Mouse (Mus musculus): ENCODE data around the gene Rabepk. TPM values are rescaled to one million over a fixed set of nuclear protein-coding genes. Genes with fewer than 3 reads are reported as not detected.

Rabepk gene
- total and polyA plus RNA-seq, 3 experiments: 47.1 to 85.3 TPM; not detected in 1

DNA sequence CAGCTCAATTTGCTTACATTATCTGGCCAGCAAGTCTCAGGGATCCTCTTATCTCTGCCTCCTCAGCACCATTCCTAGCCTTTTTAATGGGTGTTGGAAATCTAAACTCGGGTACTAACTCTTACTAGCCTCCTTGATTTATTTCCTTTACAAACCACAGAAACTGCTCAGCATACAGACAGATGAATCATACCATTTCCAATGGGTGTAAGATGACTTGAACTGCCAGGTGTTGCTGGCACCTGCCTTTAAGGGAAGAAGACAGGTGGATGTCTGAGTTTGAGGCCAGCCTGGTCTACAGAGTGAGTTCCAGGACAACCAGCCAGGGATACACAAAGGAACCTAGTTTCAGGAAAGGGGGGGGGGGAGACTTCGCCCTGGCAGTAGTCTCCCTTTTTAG, 8.3 kb upstream of the Rabepk start:
- DNase-seq (ENCODE audit: low read depth, low spot score): no peak
- Histone ChIP-seq H3K27ac (ENCODE audit: control insufficient read depth, low read depth, low read length) (no peak overlapping the region), H3K9me3 (replicated peaks; ENCODE audit: insufficient read depth, low read length) (no peaks in the 10 kb centered on the region), H3K4me3 (ENCODE audit: control insufficient read depth in 1 of 2, insufficient read depth in 1 of 2, low read depth in 2 of 2, low read length in 2 of 2) (no peak overlapping the region), H3K36me3 (ENCODE audit: control insufficient read depth in 1 of 2, insufficient read depth in 2 of 2, low read length in 2 of 2) (peaks cover 25 to 79% of the 10 kb centered on the region in 2 experiments), H3K9ac (ENCODE audit: control insufficient read depth, low read depth, low read length, poor library complexity, severe bottlenecking) (no peak overlapping the region), H3K4me1 (ENCODE audit: control insufficient read depth in 1 of 2, insufficient read depth in 2 of 2, low read length in 2 of 2) (peaks cover 30 to 31% of the 10 kb centered on the region in 2 experiments), H3K79me2 (ENCODE audit: control insufficient read depth, insufficient read depth, low read length, poor library complexity) (peaks cover 55% of the 10 kb centered on the region), H3K27me3 (ENCODE audit: control insufficient read depth in 1 of 2, insufficient read depth in 2 of 2, low read length in 2 of 2) (no peaks in the 10 kb centered on the region)
- TF ChIP-seq MAFK (IDR thresholded peaks at IDR 0.05; ENCODE audit: borderline replicate concordance, low read depth, low read length) (no peak), HCFC1 (IDR thresholded peaks at IDR 0.05; ENCODE audit: low read depth, low read length) (no peak), UBTF (IDR thresholded peaks at IDR 0.05; ENCODE audit: borderline replicate concordance, insufficient read depth, low read depth, low read length) (no peak), USF1 (IDR thresholded peaks at IDR 0.05; ENCODE audit: low read depth, low read length) (no peak), ETS1 (IDR thresholded peaks at IDR 0.05; ENCODE audit: low read depth, low read length) (no peak), CHD2 (IDR thresholded peaks at IDR 0.05; ENCODE audit: low read length) (no peak), POLR2AphosphoS5 (IDR thresholded peaks at IDR 0.05; ENCODE audit: borderline replicate concordance, low read depth, low read length) (no peak), NELFE (IDR thresholded peaks at IDR 0.05; ENCODE audit: low read depth, low read length) (no peak), ZC3H11A (IDR thresholded peaks at IDR 0.05; ENCODE audit: low read depth, low read length) (no peak), ZMIZ1 (IDR thresholded peaks at IDR 0.05; ENCODE audit: low read depth, low read length) (no peak), RCOR1 (IDR thresholded peaks at IDR 0.05; ENCODE audit: low read depth, low read length) (no peak; the same call in 1 of the 2 replicates)

DNA sequence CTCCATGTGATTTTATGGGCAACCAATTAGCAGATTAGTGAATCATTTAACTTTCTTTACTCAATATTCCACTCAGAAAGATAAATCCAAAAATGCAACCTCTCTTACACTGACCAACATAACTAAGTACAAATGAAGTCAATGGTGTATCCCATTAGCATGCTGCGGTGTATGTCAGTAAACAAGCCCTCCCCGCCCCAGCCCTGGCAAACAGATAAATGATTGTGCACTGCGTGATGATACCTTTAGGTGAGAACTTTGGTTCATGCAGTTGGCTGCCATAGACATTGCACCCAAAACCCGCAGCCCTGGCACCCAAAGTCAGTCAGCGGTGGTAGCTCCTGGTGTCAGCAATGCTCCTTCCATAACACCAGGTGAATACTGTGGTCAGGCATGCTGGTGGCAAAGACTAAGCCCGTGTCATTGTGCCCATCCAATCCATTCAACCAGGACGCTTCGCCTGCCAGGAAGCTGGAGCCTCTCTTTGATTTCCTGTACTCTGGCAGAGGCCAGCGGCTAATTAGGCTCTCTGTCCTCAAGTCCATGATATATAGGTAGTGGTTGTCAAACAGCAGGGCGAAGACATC, 5.7 kb upstream of the Rabepk start:
- Histone ChIP-seq H3K4me3 (ENCODE audit: control insufficient read depth in 1 of 2, insufficient read depth in 1 of 2, low read depth in 2 of 2, low read length in 2 of 2) (no peak overlapping the region), H3K9ac (ENCODE audit: control insufficient read depth, low read depth, low read length, poor library complexity, severe bottlenecking) (no peak overlapping the region), H3K27me3 (ENCODE audit: control insufficient read depth in 1 of 2, insufficient read depth in 2 of 2, low read length in 2 of 2) (no peaks in the 10 kb centered on the region), H3K27ac (ENCODE audit: control insufficient read depth, low read depth, low read length) (no peak overlapping the region), H3K9me3 (replicated peaks; ENCODE audit: insufficient read depth, low read length) (no peaks in the 10 kb centered on the region), H3K79me2 (ENCODE audit: control insufficient read depth, insufficient read depth, low read length, poor library complexity) (peaks cover 54% of the 10 kb centered on the region), H3K36me3 (ENCODE audit: control insufficient read depth in 1 of 2, insufficient read depth in 2 of 2, low read length in 2 of 2) (peaks cover 12 to 72% of the 10 kb centered on the region in 2 experiments), H3K4me1 (ENCODE audit: control insufficient read depth in 1 of 2, insufficient read depth in 2 of 2, low read length in 2 of 2) (peaks cover 32 to 37% of the 10 kb centered on the region in 2 experiments)
- DNase-seq (ENCODE audit: low read depth, low spot score): no peak
- no peak for TF ChIP-seq NRF1 (IDR thresholded peaks at IDR 0.05; ENCODE audit: insufficient read depth, low read depth, low read length, poor library complexity, severe bottlenecking)
- no peak for TF ChIP-seq ETS1 (IDR thresholded peaks at IDR 0.05; ENCODE audit: low read depth, low read length)
- TF ChIP-seq TBP (IDR thresholded peaks at IDR 0.05; ENCODE audit: low read depth, low read length): no peak
- TF ChIP-seq KAT2A (conservative IDR thresholded peaks at IDR 0.05; ENCODE audit: low read depth, low read length): no peak
- TF ChIP-seq GABPA (IDR thresholded peaks at IDR 0.05; ENCODE audit: low read depth, low read length): no peak
- no peak for TF ChIP-seq USF1 (IDR thresholded peaks at IDR 0.05; ENCODE audit: low read depth, low read length)
- TF ChIP-seq CTCF (IDR thresholded peaks at IDR 0.05 in 2 of 3, conservative IDR thresholded peaks at IDR 0.05 in 1 of 3; ENCODE audit: control insufficient read depth in 1 of 3, insufficient read depth in 1 of 3, low read depth in 2 of 3, low read length in 3 of 3, poor library complexity in 1 of 3, severe bottlenecking in 1 of 3): no peak
- TF ChIP-seq JUND (IDR thresholded peaks at IDR 0.05; ENCODE audit: low read depth, low read length): no peak
- no peak for TF ChIP-seq MEF2A (IDR thresholded peaks at IDR 0.05; ENCODE audit: extremely low read depth, insufficient replicate concordance, low read depth, low read length, poor library complexity, severe bottlenecking)
